Mouse (Mus musculus) limb, embryonic 13.5 days (tissue): ENCODE measurements around the gene Tgfbr3. TPM values are rescaled to one million over a fixed set of nuclear protein-coding genes. Genes with fewer than 3 reads are reported as not detected.
A peak's percentile ranks its signal among the peaks of the same experiment; 100 is the strongest.

ENCODE experiments used
- ATAC-seq: fragments of 200-750 bp; cut with Nextera tagmentation; 2 replicates; pipeline ENCODE4 v1.8.0; 2017; ENCODE audit warnings: low read depth, moderate number of reproducible peaks, moderate TSS enrichment; ENCODE audit not compliant: low FRiP score
- H3K27ac ChIP-seq: fragments of 300-500 bp; sonication (generic); 2 replicates; pipeline ENCODE4 v1.5.1; 2015; ENCODE audit warnings: inconsistent platforms, mild to moderate bottlenecking, moderate library complexity
- H3K27me3 ChIP-seq: fragments of 300-500 bp; sonication (generic); 2 replicates; pipeline ENCODE4 v1.6.1; 2015; ENCODE audit warnings: mild to moderate bottlenecking, inconsistent platforms
- H3K36me3 ChIP-seq: fragments of 300-500 bp; sonication (generic); 2 replicates; pipeline ENCODE4 v1.6.1; 2015; ENCODE audit warnings: inconsistent platforms, mild to moderate bottlenecking, moderate library complexity
- H3K4me1 ChIP-seq: fragments of 300-500 bp; sonication (generic); 2 replicates; pipeline ENCODE4 v1.6.1; 2015; ENCODE audit warnings: inconsistent platforms
- H3K4me2 ChIP-seq: fragments of 300-500 bp; sonication (generic); replicated peaks from 2 replicates; pipeline ENCODE4 v1.6.1; 2015; ENCODE audit warnings: inconsistent platforms, mild to moderate bottlenecking, moderate library complexity
- H3K4me3 ChIP-seq: fragments of 300-500 bp; sonication (generic); 2 replicates; pipeline ENCODE4 v1.5.1; 2015; ENCODE audit warnings: moderate library complexity, mild to moderate bottlenecking, inconsistent platforms
- H3K9ac ChIP-seq: fragments of 300-500 bp; sonication (generic); 2 replicates; pipeline ENCODE4 v1.6.1; 2015; ENCODE audit warnings: mild to moderate bottlenecking, inconsistent platforms
- H3K9me3 ChIP-seq: fragments of 300-500 bp; sonication (generic); 2 replicates; pipeline ENCODE4 v1.6.1; 2016; ENCODE audit warnings: inconsistent platforms
- WGBS: fragments of 180-500 bp; shearing (Covaris S2); methylation state at CpG from one replicate; pipeline ENCODE4 v1.1.7; 2015; 5-methylcytosine and 5-hydroxymethylcytosine counted together
- polyA plus RNA-seq: library from polyadenylated mRNA; unstranded; fragments of >200 nt; fragmentation: Nextera tagmentation; extraction: Ambion mirVana; gene quantifications from 2 replicates; pipeline ENCODE4 v1.2.1, GENCODE M21; 2015

Tgfbr3 gene
- polyA plus RNA-seq, 1 experiment from 2014 or later = 25.4 TPM

- Histone ChIP-seq H3K9ac (no peak overlapping the region), H3K4me1 (peaks cover 28% of the 10 kb centered on the region), H3K27ac (no peak overlapping the region), H3K4me2 (no peak overlapping the region), H3K9me3 (no peaks in the 10 kb centered on the region), H3K36me3 (no peaks in the 10 kb centered on the region), H3K4me3 (no peak overlapping the region), H3K27me3 (peaks cover 42% of the 10 kb centered on the region)
- WGBS = 59% methylated on average over 7 of the region's 7 CpGs
- ATAC-seq = no peak
These were observed 192.1 kb downstream of the Tgfbr3 start for GRCm38 (mm10) chr5:107097314-107097713.

GRCm38 (mm10) chr5:107094233-107094632, 195.2 kb downstream of the Tgfbr3 start:
- Histone ChIP-seq H3K27ac (no peak overlapping the region), H3K9ac (no peak overlapping the region)
- ATAC-seq = no peak

GRCm38 (mm10) chr5:107093253-107093652, 196.2 kb downstream of the Tgfbr3 start:
- no peak overlapping the region for H3K4me3 ChIP-seq
- H3K9me3 ChIP-seq = no peaks in the 10 kb centered on the region
- peaks cover 44% of the 10 kb centered on the region for H3K4me1 ChIP-seq
- WGBS = 60% methylated on average over 3 of the region's 3 CpGs
- no peaks in the 10 kb centered on the region for H3K36me3 ChIP-seq
- H3K27ac ChIP-seq = no peak overlapping the region; the same call in 1 of the 2 replicates
- no peak for ATAC-seq
- H3K4me2 ChIP-seq = no peak overlapping the region
- peaks cover 62% of the 10 kb centered on the region for H3K27me3 ChIP-seq
- no peak overlapping the region for H3K9ac ChIP-seq

More at GRCm38 (mm10) chr5:107094233-107094632, 195.2 kb downstream of the Tgfbr3 start:
- Histone ChIP-seq H3K9me3 (no peaks in the 10 kb centered on the region), H3K36me3 (no peaks in the 10 kb centered on the region), H3K27me3 (peaks cover 59% of the 10 kb centered on the region), H3K4me2 (no peak overlapping the region), H3K4me1 (peaks cover 36% of the 10 kb centered on the region), H3K4me3 (no peak overlapping the region)
- WGBS = 38% methylated on average over 5 of the region's 5 CpGs

- Histone ChIP-seq H3K36me3 (no peaks in the 10 kb centered on the region), H3K9ac (no peak overlapping the region), H3K4me1 (peaks cover 51% of the 10 kb centered on the region), H3K9me3 (no peaks in the 10 kb centered on the region), H3K4me2 (no peak overlapping the region), H3K4me3 (no peak overlapping the region), H3K27me3 (peaks cover 58% of the 10 kb centered on the region), H3K27ac (no peak overlapping the region)
- WGBS = 45% methylated on average over 8 of the region's 8 CpGs
- ATAC-seq = no peak
These were observed 197.3 kb downstream of the Tgfbr3 start for GRCm38 (mm10) chr5:107092137-107092536.

GRCm38 (mm10) chr5:107089966-107090365, 199.5 kb downstream of the Tgfbr3 start:
- Histone ChIP-seq H3K4me3 (no peak overlapping the region), H3K9ac (no peak overlapping the region), H3K9me3 (no peaks in the 10 kb centered on the region), H3K4me1 (peaks cover 66% of the 10 kb centered on the region), H3K4me2 (no peak overlapping the region), H3K36me3 (no peaks in the 10 kb centered on the region), H3K27ac (no peak overlapping the region), H3K27me3 (peaks cover 60% of the 10 kb centered on the region)
- ATAC-seq = no peak
- WGBS = 50% methylated on average over 5 of the region's 5 CpGs

GRCm38 (mm10) chr5:107087829-107088808, 201.3 kb downstream of the Tgfbr3 start:
- no peak overlapping the region for H3K9ac ChIP-seq
- peak overlapping the region; percentile 76; the same call in 1 of the 2 replicates for H3K27ac ChIP-seq
- no peak overlapping the region for H3K4me3 ChIP-seq
- peaks cover 55% of the 10 kb centered on the region for H3K4me1 ChIP-seq
- peaks cover 52% of the 10 kb centered on the region for H3K27me3 ChIP-seq
- H3K9me3 ChIP-seq = no peaks in the 10 kb centered on the region
- peak overlapping the region; percentile 46 for H3K4me2 ChIP-seq
- peak; percentile 86 for ATAC-seq
- WGBS = 20% methylated on average over 12 of the region's 12 CpGs
- no peaks in the 10 kb centered on the region for H3K36me3 ChIP-seq

GRCm38 (mm10) chr5:107087291-107087690, 202.1 kb downstream of the Tgfbr3 start:
- H3K9ac ChIP-seq = no peak overlapping the region
- H3K27me3 ChIP-seq = peaks cover 56% of the 10 kb centered on the region
- H3K27ac ChIP-seq = peak overlapping the region; percentile 76; the same call in 1 of the 2 replicates
- no peaks in the 10 kb centered on the region for H3K9me3 ChIP-seq
- H3K4me2 ChIP-seq = no peak overlapping the region
- H3K4me3 ChIP-seq = no peak overlapping the region
- no peak for ATAC-seq
- H3K4me1 ChIP-seq = peaks cover 48% of the 10 kb centered on the region
- WGBS = 28% methylated on average over 2 of the region's 2 CpGs
- no peaks in the 10 kb centered on the region for H3K36me3 ChIP-seq

- H3K27me3 ChIP-seq = peaks cover 52% of the 10 kb centered on the region
- H3K4me3 ChIP-seq = no peak overlapping the region
- H3K27ac ChIP-seq = no peak overlapping the region
- peaks cover 47% of the 10 kb centered on the region for H3K4me1 ChIP-seq
- H3K9ac ChIP-seq = no peak overlapping the region
- no peaks in the 10 kb centered on the region for H3K36me3 ChIP-seq
- H3K9me3 ChIP-seq = no peaks in the 10 kb centered on the region
- H3K4me2 ChIP-seq = no peak overlapping the region
- WGBS = 48% methylated on average over 5 of the region's 5 CpGs
- no peak for ATAC-seq
These were observed 203.3 kb downstream of the Tgfbr3 start for GRCm38 (mm10) chr5:107086166-107086565.

- WGBS = 64% methylated on average over 4 of the region's 4 CpGs
- Histone ChIP-seq H3K9me3 (no peaks in the 10 kb centered on the region), H3K4me1 (peaks cover 43% of the 10 kb centered on the region), H3K9ac (no peak overlapping the region), H3K4me3 (no peak overlapping the region), H3K36me3 (no peaks in the 10 kb centered on the region), H3K27me3 (peaks cover 51% of the 10 kb centered on the region), H3K27ac (no peak overlapping the region), H3K4me2 (no peak overlapping the region)
- no peak for ATAC-seq
These were observed 205.0 kb downstream of the Tgfbr3 start for GRCm38 (mm10) chr5:107084431-107084830.

- no peak overlapping the region for H3K9ac ChIP-seq
- no peaks in the 10 kb centered on the region for H3K9me3 ChIP-seq
- no peaks in the 10 kb centered on the region for H3K36me3 ChIP-seq
- H3K4me1 ChIP-seq = peaks cover 31% of the 10 kb centered on the region
- H3K4me3 ChIP-seq = no peak overlapping the region
- H3K27me3 ChIP-seq = peaks cover 40% of the 10 kb centered on the region
- no peak for ATAC-seq
- no peak overlapping the region; the same call in 1 of the 2 replicates for H3K27ac ChIP-seq
- H3K4me2 ChIP-seq = no peak overlapping the region
- 85% methylated on average over 3 of the region's 3 CpGs for WGBS
These were observed 207.4 kb downstream of the Tgfbr3 start for GRCm38 (mm10) chr5:107082011-107082410.

GRCm38 (mm10) chr5:107080986-107081624, 208.3 kb downstream of the Tgfbr3 start:
- no peak overlapping the region for H3K4me2 ChIP-seq
- peaks cover 22% of the 10 kb centered on the region for H3K4me1 ChIP-seq
- H3K9me3 ChIP-seq = no peaks in the 10 kb centered on the region
- no peak overlapping the region for H3K9ac ChIP-seq
- H3K27ac ChIP-seq = no peak overlapping the region
- H3K27me3 ChIP-seq = peaks cover 32% of the 10 kb centered on the region
- ATAC-seq = no peak
- H3K4me3 ChIP-seq = no peak overlapping the region
- no peaks in the 10 kb centered on the region for H3K36me3 ChIP-seq
- WGBS = 65% methylated on average over 12 of the region's 12 CpGs

- 50% methylated on average over 8 of the region's 8 CpGs for WGBS
- H3K4me1 ChIP-seq = peaks cover 22% of the 10 kb centered on the region
- no peak overlapping the region for H3K27ac ChIP-seq
- no peak for ATAC-seq
- H3K27me3 ChIP-seq = peaks cover 28% of the 10 kb centered on the region
- no peak overlapping the region for H3K4me2 ChIP-seq
- H3K4me3 ChIP-seq = no peak overlapping the region
- no peak overlapping the region for H3K9ac ChIP-seq
- no peaks in the 10 kb centered on the region for H3K36me3 ChIP-seq
- H3K9me3 ChIP-seq = no peaks in the 10 kb centered on the region
These were observed 209.5 kb downstream of the Tgfbr3 start for GRCm38 (mm10) chr5:107079920-107080319.
